Mouse (Mus musculus) layer of hippocampus, adult 2 months (tissue): ENCODE data around the gene Sox1. TPM values are rescaled to one million over a fixed set of nuclear protein-coding genes. Genes with fewer than 3 reads are reported as not detected.

ENCODE experiments used
- DNase-seq, 2 experiments: peaks; one replicate each; pipeline ENCODE4 v3.0.0; 2022; ENCODE audit warnings: low spot score in 2 of 2
- H3K27ac ChIP-seq: fragments of 200-600 bp; 2 replicates; pipeline ENCODE4 v1.8.1; 2022
- H3K4me3 ChIP-seq: fragments of 200-600 bp; 2 replicates; pipeline ENCODE4 v1.8.1; 2022; ENCODE audit warnings: mild to moderate bottlenecking
- CTCF ChIP-seq: fragments of 200-600 bp; conservative IDR thresholded peaks from 2 replicates; pipeline ENCODE4 v1.8.1; 2022; ENCODE audit warnings: antibody characterized with exemption, mild to moderate bottlenecking, moderate library complexity
- long read RNA-seq, 2 experiments: library from polyadenylated mRNA; stranded (forward); transcript quantifications; one replicate each; pipeline ENCODE4 v2.0.0; 2021; ENCODE audit warnings: borderline mapping rate in 2 of 2
- total RNA-seq, 2 experiments: library from RNA; stranded (reverse); gene quantifications; 2 replicates each; pipeline ENCODE4 v1.2.3; 2021

The Sox1 gene
- 10 to 100 TPM; 11.8 TPM for total RNA-seq
- long read RNA-seq, experiment 1, full-length matches to known transcripts: 14 of 14 reads
- long read RNA-seq, experiment 1, partial matches to known transcripts: 0 of 14 reads
- long read RNA-seq, experiment 1, other reads (novel, unspliced or antisense): 0 of 14 reads
- long read RNA-seq, experiment 2, full-length matches to known transcripts: 11 of 11 reads
- long read RNA-seq, experiment 2, partial matches to known transcripts: 0 of 11 reads
- long read RNA-seq, experiment 2, other reads (novel, unspliced or antisense): 0 of 11 reads

GRCm38 (mm10) chr8:12395071-12396031, at the start of gene Sox1:
Sox1 (plus strand) TSS chr8:12395295.
- TF ChIP-seq CTCF: no peak
- DNase-seq: peak; percentile 61 to 83
- peak within 1 kb of the TSS; percentile 86 for H3K27ac ChIP-seq
- H3K4me3 ChIP-seq: peak within 1 kb of the TSS; percentile 50

- no peak overlapping the region for H3K27ac ChIP-seq
- no peak for TF ChIP-seq CTCF
- H3K4me3 ChIP-seq: no peak overlapping the region
- no peak for DNase-seq
Measured at GRCm38 (mm10) chr8:12345881-12346280, 49.2 kb upstream of the Sox1 start.

- no peak for TF ChIP-seq CTCF
- DNase-seq: no peak
- Histone ChIP-seq H3K4me3 (no peak overlapping the region), H3K27ac (no peak overlapping the region)
Measured at GRCm38 (mm10) chr8:12346870-12347269, 48.2 kb upstream of the Sox1 start.

GRCm38 (mm10) chr8:12348306-12348705, 46.8 kb upstream of the Sox1 start:
- TF ChIP-seq CTCF: no peak
- no peak overlapping the region for H3K4me3 ChIP-seq

GRCm38 (mm10) chr8:12349591-12349990, 45.5 kb upstream of the Sox1 start:
- no peak overlapping the region for H3K27ac ChIP-seq
- no peak for DNase-seq
- no peak overlapping the region for H3K4me3 ChIP-seq
- TF ChIP-seq CTCF: no peak

More at GRCm38 (mm10) chr8:12348306-12348705, 46.8 kb upstream of the Sox1 start:
- H3K27ac ChIP-seq: no peak overlapping the region
- DNase-seq: no peak

GRCm38 (mm10) chr8:12351121-12351520, 44.0 kb upstream of the Sox1 start:
- no peak for DNase-seq
- TF ChIP-seq CTCF: no peak
- Histone ChIP-seq H3K4me3 (no peak overlapping the region), H3K27ac (no peak overlapping the region)

GRCm38 (mm10) chr8:12354406-12355025, 40.6 kb upstream of the Sox1 start:
- no peak for TF ChIP-seq CTCF
- no peak for DNase-seq
- Histone ChIP-seq H3K27ac (no peak overlapping the region), H3K4me3 (no peak overlapping the region)

- no peak for DNase-seq
- TF ChIP-seq CTCF: no peak
- no peak overlapping the region for H3K27ac ChIP-seq
- no peak overlapping the region for H3K4me3 ChIP-seq
Measured at GRCm38 (mm10) chr8:12368161-12368560, 26.9 kb upstream of the Sox1 start.

- no peak for TF ChIP-seq CTCF
- DNase-seq: no peak
- H3K4me3 ChIP-seq: no peak overlapping the region
- no peak overlapping the region for H3K27ac ChIP-seq
Measured at GRCm38 (mm10) chr8:12368856-12369255, 26.2 kb upstream of the Sox1 start.

- no peak overlapping the region for H3K4me3 ChIP-seq
- DNase-seq: no peak
- no peak for TF ChIP-seq CTCF
Measured at GRCm38 (mm10) chr8:12381111-12381510, 14.0 kb upstream of the Sox1 start.

GRCm38 (mm10) chr8:12382707-12383561, 12.2 kb upstream of the Sox1 start:
- Histone ChIP-seq H3K4me3 (no peak overlapping the region), H3K27ac (no peak overlapping the region)
- no peak for TF ChIP-seq CTCF
- no peak for DNase-seq

More at GRCm38 (mm10) chr8:12381111-12381510, 14.0 kb upstream of the Sox1 start:
- no peak overlapping the region for H3K27ac ChIP-seq
